Mouse (Mus musculus): ENCODE data around the gene 2210016L21Rik. TPM values are rescaled to one million over a fixed set of nuclear protein-coding genes. Genes with fewer than 3 reads are reported as not detected.

2210016L21Rik gene
- polyA plus RNA-seq, 1 experiment from 2014 or later, result 46.8 TPM

DNA sequence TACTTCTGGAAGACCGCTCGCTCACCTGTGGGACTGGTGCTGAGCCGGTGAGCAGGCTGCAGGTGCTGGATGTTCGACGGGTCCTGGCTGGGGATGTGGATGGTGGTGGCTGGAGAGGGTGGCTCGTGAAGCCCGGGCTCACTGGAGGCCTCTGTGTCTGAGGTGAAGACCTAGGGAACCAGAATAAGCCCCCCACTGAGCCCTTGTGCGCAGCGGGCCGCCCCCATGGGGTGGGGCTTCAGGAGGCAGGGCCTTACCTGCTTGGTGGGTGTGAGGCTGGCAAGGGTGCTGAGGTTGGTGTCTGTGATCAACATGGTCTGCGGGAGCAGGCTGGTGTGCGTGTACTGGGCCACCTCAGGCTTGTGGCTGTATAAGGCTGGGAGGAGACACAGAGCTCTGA lies 8.7 kb downstream of the 2210016L21Rik start:
- Histone ChIP-seq H3K36me3 (ENCODE audit: control insufficient read depth, insufficient read depth, low read length) (peaks cover 42% of the 10 kb centered on the region), H3K27ac (replicated peaks; ENCODE audit: low read depth, low read length) (no peak overlapping the region), H3K4me2 (ENCODE audit: low read depth, low read length) (no peak overlapping the region), H3K9me3 (ENCODE audit: control insufficient read depth, low read length) (no peaks in the 10 kb centered on the region), H3K27me3 (replicated peaks; ENCODE audit: control insufficient read depth, insufficient read depth, low read length) (no peaks in the 10 kb centered on the region), H3K4me1 (ENCODE audit: control insufficient read depth, insufficient read depth, low read length) (peaks cover 7% of the 10 kb centered on the region; the same call in 1 of the 2 replicates), H3K4me3 (ENCODE audit: low read depth, low read length) (no peak overlapping the region), H3K9ac (ENCODE audit: low read depth, low read length) (no peak overlapping the region)
- DNase-seq (ENCODE audit: low spot score), result no peak
- ATAC-seq (ENCODE audit: low read depth), result no peak
- 68% methylated on average over 12 of the region's 12 CpGs for WGBS

DNA sequence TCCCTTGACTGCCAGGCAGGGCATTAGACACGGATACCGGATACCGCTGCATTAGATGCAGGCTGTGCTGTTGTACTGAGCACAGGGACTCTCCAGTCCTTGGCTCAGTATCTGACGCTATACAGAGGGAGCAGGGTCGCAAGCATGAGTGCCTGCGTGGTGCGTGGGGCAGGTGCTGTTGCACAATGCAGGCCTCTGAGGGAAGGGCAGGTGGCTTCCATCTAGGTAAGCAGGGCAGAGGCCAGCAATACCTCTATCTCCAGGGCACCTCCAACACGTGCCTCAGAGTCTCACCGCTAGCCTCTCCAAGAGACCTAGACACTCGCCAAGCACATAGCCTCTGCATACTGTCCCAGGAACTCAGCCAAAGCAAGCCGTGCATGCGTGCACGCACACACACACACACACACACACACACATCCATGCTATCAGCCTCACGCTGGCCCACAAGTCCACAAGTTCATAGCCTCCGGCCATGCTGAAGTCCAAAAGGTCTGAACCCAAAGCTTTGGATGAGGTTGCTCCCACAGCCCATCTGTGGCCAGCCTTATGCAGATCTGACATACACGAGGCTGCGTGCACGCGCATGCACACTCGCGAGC lies 9.4 kb downstream of the 2210016L21Rik start:
- WGBS, result 73% methylated on average over 21 of the region's 21 CpGs
- H3K4me3 ChIP-seq (ENCODE audit: low read depth, low read length), result no peak overlapping the region
- H3K4me2 ChIP-seq (ENCODE audit: low read depth, low read length), result no peak overlapping the region
- ATAC-seq (ENCODE audit: low read depth), result no peak; the same call in 1 of the 2 replicates
- no peaks in the 10 kb centered on the region for H3K27me3 ChIP-seq (replicated peaks; ENCODE audit: control insufficient read depth, insufficient read depth, low read length)
- no peak overlapping the region for H3K27ac ChIP-seq (replicated peaks; ENCODE audit: low read depth, low read length)
- DNase-seq (ENCODE audit: low spot score), result no peak
- peaks cover 35% of the 10 kb centered on the region for H3K36me3 ChIP-seq (ENCODE audit: control insufficient read depth, insufficient read depth, low read length)
- H3K9ac ChIP-seq (ENCODE audit: low read depth, low read length), result no peak overlapping the region
- H3K9me3 ChIP-seq (ENCODE audit: control insufficient read depth, low read length), result no peaks in the 10 kb centered on the region
- peaks cover 7% of the 10 kb centered on the region; the same call in 1 of the 2 replicates for H3K4me1 ChIP-seq (ENCODE audit: control insufficient read depth, insufficient read depth, low read length)

DNA sequence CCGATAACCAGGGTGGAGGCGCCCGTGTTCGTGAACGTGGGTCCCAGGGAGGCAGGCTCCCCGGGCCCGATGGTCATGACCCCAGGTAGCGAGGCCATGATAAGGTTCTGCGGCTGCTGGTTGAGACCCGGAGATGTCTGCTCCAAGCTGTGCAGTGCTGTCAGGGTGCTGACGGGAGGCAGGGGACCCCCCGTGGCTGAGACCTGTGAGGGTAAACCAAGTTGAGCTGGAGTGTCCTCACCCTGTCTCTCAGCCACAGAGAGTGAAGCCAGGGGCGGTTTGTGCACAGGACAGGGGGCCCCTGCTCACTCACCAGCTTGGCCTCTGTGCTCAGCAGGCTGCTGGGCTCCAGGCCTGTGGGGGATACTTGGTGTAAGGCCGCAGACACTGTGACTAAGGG lies 11.4 kb downstream of the 2210016L21Rik start:
- Histone ChIP-seq H3K4me1 (ENCODE audit: control insufficient read depth, insufficient read depth, low read length) (peaks cover 7% of the 10 kb centered on the region; the same call in 1 of the 2 replicates), H3K4me2 (ENCODE audit: low read depth, low read length) (no peak overlapping the region), H3K27me3 (replicated peaks; ENCODE audit: control insufficient read depth, insufficient read depth, low read length) (no peaks in the 10 kb centered on the region), H3K4me3 (ENCODE audit: low read depth, low read length) (no peak overlapping the region), H3K36me3 (ENCODE audit: control insufficient read depth, insufficient read depth, low read length) (peaks cover 15% of the 10 kb centered on the region), H3K9ac (ENCODE audit: low read depth, low read length) (no peak overlapping the region), H3K27ac (replicated peaks; ENCODE audit: low read depth, low read length) (no peak overlapping the region), H3K9me3 (ENCODE audit: control insufficient read depth, low read length) (no peaks in the 10 kb centered on the region)
- 84% methylated on average over 12 of the region's 14 CpGs for WGBS
- ATAC-seq (ENCODE audit: low read depth) (no peak), DNase-seq (ENCODE audit: low spot score) (no peak)

DNA sequence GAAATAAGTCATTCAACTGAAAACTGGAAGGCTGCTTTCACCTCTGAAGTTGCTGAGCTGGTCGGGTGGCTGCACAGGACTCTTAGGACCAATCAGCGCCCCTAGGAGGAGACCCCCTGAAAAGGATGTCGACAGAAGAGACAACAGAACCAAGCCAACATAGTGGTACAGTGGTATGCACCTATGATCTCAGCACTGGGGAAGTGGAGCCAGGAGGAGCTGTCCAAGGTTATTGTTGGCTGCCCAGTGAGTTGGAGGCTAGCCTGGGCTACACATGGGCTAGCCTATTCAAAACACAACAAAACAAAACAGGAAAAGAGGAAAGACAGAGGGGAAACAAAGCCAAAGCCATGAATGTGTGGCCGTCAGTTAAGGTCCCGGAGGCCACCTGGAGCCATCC lies 16.1 kb downstream of the 2210016L21Rik start:
- DNase-seq (ENCODE audit: low spot score) (no peak), ATAC-seq (ENCODE audit: low read depth) (no peak)
- Histone ChIP-seq H3K36me3 (ENCODE audit: control insufficient read depth, insufficient read depth, low read length) (no peaks in the 10 kb centered on the region), H3K9me3 (ENCODE audit: control insufficient read depth, low read length) (no peaks in the 10 kb centered on the region), H3K27ac (replicated peaks; ENCODE audit: low read depth, low read length) (no peak overlapping the region), H3K9ac (ENCODE audit: low read depth, low read length) (no peak overlapping the region), H3K4me1 (ENCODE audit: control insufficient read depth, insufficient read depth, low read length) (no peaks in the 10 kb centered on the region), H3K4me3 (ENCODE audit: low read depth, low read length) (no peak overlapping the region), H3K4me2 (ENCODE audit: low read depth, low read length) (no peak overlapping the region), H3K27me3 (replicated peaks; ENCODE audit: control insufficient read depth, insufficient read depth, low read length) (no peaks in the 10 kb centered on the region)
- 85% methylated on average over 5 of the region's 5 CpGs for WGBS

DNA sequence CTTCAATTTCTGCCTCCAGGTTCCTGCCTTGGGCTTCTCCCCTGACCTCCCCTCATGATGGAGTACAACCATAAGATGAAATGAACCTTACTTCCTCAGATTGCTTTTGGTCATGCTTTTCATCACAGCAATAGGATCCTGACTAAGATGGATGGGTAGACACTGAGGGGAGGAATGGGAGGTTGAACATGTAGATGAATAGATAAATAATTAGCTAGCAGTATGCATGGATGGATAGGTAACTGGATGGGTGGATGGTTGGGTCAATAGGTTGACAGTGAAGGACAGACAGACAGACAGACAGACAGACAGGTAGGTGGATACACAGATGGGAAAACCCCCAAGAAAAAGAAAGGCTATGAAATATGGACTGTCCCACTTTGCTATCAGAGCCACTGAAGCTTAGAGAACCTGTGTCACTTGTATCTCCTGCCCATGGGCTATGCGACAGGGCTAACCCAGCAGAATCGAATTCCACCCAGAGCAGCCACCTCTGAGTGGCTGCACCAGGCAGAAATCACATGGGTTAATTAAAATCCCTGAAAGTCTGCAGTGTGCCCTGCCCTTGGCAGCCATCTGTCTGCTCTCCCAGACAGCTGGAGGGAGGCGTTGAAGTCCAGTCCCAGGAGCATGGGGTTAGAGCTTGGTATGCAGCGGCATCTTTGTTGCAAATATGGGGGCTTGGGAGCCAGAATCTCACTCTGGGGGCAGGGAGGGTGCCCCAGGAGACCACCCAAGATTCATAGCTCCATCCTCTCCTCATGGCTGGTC lies 19.8 kb downstream of the 2210016L21Rik start:
- Histone ChIP-seq H3K9ac (ENCODE audit: low read depth, low read length) (no peak overlapping the region), H3K4me2 (ENCODE audit: low read depth, low read length) (no peak overlapping the region), H3K9me3 (ENCODE audit: control insufficient read depth, low read length) (no peaks in the 10 kb centered on the region), H3K4me3 (ENCODE audit: low read depth, low read length) (no peak overlapping the region), H3K36me3 (ENCODE audit: control insufficient read depth, insufficient read depth, low read length) (no peaks in the 10 kb centered on the region), H3K27me3 (replicated peaks; ENCODE audit: control insufficient read depth, insufficient read depth, low read length) (no peaks in the 10 kb centered on the region), H3K4me1 (ENCODE audit: control insufficient read depth, insufficient read depth, low read length) (no peaks in the 10 kb centered on the region), H3K27ac (replicated peaks; ENCODE audit: low read depth, low read length) (no peak overlapping the region)
- DNase-seq (ENCODE audit: low spot score), result peak; percentile 51
- 49% methylated on average over 4 of the region's 4 CpGs for WGBS
- ATAC-seq (ENCODE audit: low read depth), result peak; percentile 44; the same call in 1 of the 2 replicates

DNA sequence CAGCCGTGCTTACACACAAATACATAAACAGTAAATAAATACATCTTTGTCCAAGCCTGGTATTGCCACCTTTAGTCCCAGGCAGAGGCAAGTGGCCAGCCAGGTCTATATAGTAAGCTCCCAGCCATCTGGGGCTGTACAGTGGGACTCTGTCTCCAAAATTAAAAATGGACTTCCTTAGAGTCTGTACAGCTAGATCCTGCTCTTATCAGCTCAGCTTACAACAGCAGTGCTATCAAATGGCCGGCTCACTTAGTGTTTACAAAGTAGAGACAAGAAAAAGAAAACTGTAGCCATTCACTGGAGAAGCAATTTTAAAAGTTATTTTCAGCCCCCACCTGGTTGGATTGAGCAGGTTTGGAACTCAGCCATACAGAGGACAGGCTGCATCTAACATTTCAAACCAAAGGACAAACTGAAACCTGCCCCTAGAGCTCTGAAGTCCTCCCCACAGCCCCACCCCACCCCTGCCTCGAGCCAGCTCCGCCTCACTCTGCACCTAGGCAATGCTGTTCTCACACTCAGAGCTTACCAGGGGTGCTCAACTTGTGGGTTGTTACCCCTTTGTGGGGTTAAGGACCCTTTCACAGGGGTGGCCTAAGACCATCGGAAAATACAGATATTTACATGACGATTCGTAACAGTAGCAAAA lies 22.5 kb downstream of the 2210016L21Rik start:
- no peak overlapping the region for H3K27ac ChIP-seq (replicated peaks; ENCODE audit: low read depth, low read length)
- H3K9ac ChIP-seq (ENCODE audit: low read depth, low read length), result no peak overlapping the region
- no peaks in the 10 kb centered on the region for H3K9me3 ChIP-seq (ENCODE audit: control insufficient read depth, low read length)
- 60% methylated on average over 7 of the region's 7 CpGs for WGBS
- peaks cover 8% of the 10 kb centered on the region; the same call in 1 of the 2 replicates for H3K27me3 ChIP-seq (replicated peaks; ENCODE audit: control insufficient read depth, insufficient read depth, low read length)
- DNase-seq (ENCODE audit: low spot score) (no peak), ATAC-seq (ENCODE audit: low read depth) (no peak)
- H3K36me3 ChIP-seq (ENCODE audit: control insufficient read depth, insufficient read depth, low read length), result no peaks in the 10 kb centered on the region
- H3K4me1 ChIP-seq (ENCODE audit: control insufficient read depth, insufficient read depth, low read length), result no peaks in the 10 kb centered on the region
- no peak overlapping the region for H3K4me2 ChIP-seq (ENCODE audit: low read depth, low read length)
- H3K4me3 ChIP-seq (ENCODE audit: low read depth, low read length), result no peak overlapping the region

DNA sequence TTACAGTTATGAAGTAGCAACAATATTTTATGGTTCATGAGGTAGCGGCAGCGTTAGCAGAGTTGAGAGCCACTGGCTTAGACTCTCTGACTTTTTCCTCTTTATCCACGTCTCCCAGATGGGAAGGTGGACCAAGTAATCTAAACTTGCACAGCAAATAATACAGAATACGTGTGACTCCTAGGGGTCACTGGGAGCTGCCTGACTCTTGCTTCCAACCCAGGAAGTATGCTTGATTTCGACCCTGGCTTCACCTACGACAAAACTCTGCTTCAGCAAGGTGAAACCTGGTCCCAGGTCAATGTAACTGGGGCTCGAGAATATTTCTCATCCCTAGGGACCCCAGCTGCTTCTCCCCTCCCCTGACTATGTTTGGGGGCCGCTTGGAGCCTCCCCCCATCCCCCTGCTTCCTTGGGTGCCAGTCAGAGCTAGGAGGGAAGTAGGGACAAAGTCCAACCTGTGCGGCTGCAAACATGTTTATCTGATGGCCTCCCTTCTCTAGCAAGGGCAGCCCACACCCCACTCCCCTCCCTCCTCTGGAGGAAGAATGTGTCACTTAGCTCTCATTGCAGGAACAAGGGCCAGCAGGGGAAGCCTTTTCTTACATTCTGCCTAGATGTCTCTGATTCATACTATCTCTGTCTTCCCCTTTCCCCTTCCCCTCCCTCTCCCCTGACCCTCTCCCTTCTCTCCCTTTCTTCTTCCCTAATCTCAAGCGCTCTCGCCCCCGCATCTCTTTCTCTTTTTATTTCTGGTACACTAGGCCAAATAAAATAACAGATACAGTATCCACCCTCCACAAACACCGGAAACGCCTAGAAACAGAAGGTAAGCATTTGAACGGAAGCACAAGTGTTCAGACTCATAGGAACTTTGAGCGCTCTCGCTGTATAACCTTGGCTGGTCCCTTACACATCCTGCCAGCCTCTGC lies 23.3 kb downstream of the 2210016L21Rik start:
- Histone ChIP-seq H3K4me3 (ENCODE audit: low read depth, low read length) (no peak overlapping the region), H3K4me2 (ENCODE audit: low read depth, low read length) (no peak overlapping the region), H3K27ac (replicated peaks; ENCODE audit: low read depth, low read length) (no peak overlapping the region), H3K9ac (ENCODE audit: low read depth, low read length) (no peak overlapping the region; the same call in 1 of the 2 replicates), H3K36me3 (ENCODE audit: control insufficient read depth, insufficient read depth, low read length) (no peaks in the 10 kb centered on the region), H3K4me1 (ENCODE audit: control insufficient read depth, insufficient read depth, low read length) (no peaks in the 10 kb centered on the region), H3K27me3 (replicated peaks; ENCODE audit: control insufficient read depth, insufficient read depth, low read length) (peaks cover 8% of the 10 kb centered on the region; the same call in 1 of the 2 replicates), H3K9me3 (ENCODE audit: control insufficient read depth, low read length) (no peaks in the 10 kb centered on the region)
- DNase-seq (ENCODE audit: low spot score) (no peak), ATAC-seq (ENCODE audit: low read depth) (no peak)
- WGBS, result 57% methylated on average over 17 of the region's 17 CpGs
